Mouse (Mus musculus) E14TG2a.4 (cell line): ENCODE results near the gene Stxbp1.

ENCODE experiments used
- CTCF ChIP-seq: conservative IDR thresholded peaks from 2 replicates; pipeline ENCODE4 v1.5.1; 2014; ENCODE audit warnings: low read length
- NANOG ChIP-seq: IDR thresholded peaks from 2 replicates; pipeline ENCODE4 v1.6.1; 2014; ENCODE audit warnings: borderline replicate concordance, low read length, mixed read lengths
- POU5F1 ChIP-seq: IDR thresholded peaks from 2 replicates; pipeline ENCODE4 v1.6.1; 2014; ENCODE audit warnings: low read length, borderline replicate concordance

DNA sequence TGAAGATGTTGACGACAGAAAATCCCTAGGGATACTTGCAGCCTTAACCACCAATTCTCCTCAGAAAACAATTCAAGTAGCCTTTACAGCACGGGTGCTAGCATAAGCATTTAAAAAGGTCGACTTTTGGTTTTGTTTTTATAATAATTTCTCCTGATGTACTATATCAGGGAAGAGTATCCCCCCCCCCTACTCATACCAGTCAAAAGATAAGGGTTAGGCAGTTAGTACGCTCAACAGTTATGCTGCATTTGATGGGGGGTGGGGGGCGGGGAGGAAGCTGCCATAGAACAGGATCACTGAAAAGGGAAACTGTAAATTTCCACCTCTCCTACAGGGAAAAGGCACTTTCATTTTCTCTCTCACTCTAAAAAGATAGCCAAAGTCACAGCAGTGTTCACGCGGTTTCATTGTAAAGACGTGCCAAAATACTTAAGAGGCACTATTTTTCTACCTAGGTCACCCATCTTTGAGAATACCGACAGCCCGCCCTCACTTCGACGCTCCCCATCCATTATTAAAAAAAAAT lies 1.4 kb downstream of the Stxbp1 start:
- TF ChIP-seq CTCF (no peak), NANOG (no peak), POU5F1 (no peak)
